Mouse (Mus musculus) kidney, adult 9 months (tissue): ENCODE data around the gene Pard3.
A peak's percentile ranks its signal among the peaks of the same experiment; 100 is the strongest.

Experiments
- DNase-seq: peaks from one replicate; pipeline ENCODE4 v3.0.0; 2022

The Pard3 gene

GRCm38 (mm10) chr8:127440834-127441485 lies 377.3 kb downstream of the Pard3 start:
- peak; percentile 97 for DNase-seq

GRCm38 (mm10) chr8:127447401-127447800 lies 383.7 kb downstream of the Pard3 start:
- peak; percentile 62 for DNase-seq

- no peak for DNase-seq
These were observed 385.6 kb downstream of the Pard3 start for GRCm38 (mm10) chr8:127449066-127449840.

- DNase-seq, result no peak
These were observed 387.4 kb downstream of the Pard3 start for GRCm38 (mm10) chr8:127450954-127451668.

GRCm38 (mm10) chr8:127452364-127452763 lies 388.7 kb downstream of the Pard3 start:
- no peak for DNase-seq

GRCm38 (mm10) chr8:127457901-127458300 lies 394.2 kb downstream of the Pard3 start:
- DNase-seq, result no peak

- DNase-seq, result peak; percentile 44
These were observed 397.5 kb downstream of the Pard3 start for GRCm38 (mm10) chr8:127461173-127461572.

GRCm38 (mm10) chr8:127462378-127462935 lies 398.8 kb downstream of the Pard3 start:
- no peak for DNase-seq

GRCm38 (mm10) chr8:127464300-127464699 lies 400.6 kb downstream of the Pard3 start:
- DNase-seq, result peak; percentile 52

GRCm38 (mm10) chr8:127472204-127472603 lies 408.5 kb downstream of the Pard3 start:
- DNase-seq, result no peak

GRCm38 (mm10) chr8:127480003-127480402 lies 416.3 kb downstream of the Pard3 start:
- DNase-seq, result no peak

GRCm38 (mm10) chr8:127485618-127486017 lies 421.9 kb downstream of the Pard3 start:
- DNase-seq, result peak; percentile 20

GRCm38 (mm10) chr8:127491963-127492362 lies 428.3 kb downstream of the Pard3 start:
- DNase-seq, result no peak

- DNase-seq, result peak; percentile 56
These were observed 431.6 kb downstream of the Pard3 start for GRCm38 (mm10) chr8:127495226-127495780.

GRCm38 (mm10) chr8:127498997-127499719 lies 435.5 kb downstream of the Pard3 start:
- no peak for DNase-seq

- DNase-seq, result no peak
These were observed 436.0 kb downstream of the Pard3 start for GRCm38 (mm10) chr8:127499720-127500114.

- DNase-seq, result no peak
These were observed 436.5 kb downstream of the Pard3 start for GRCm38 (mm10) chr8:127500206-127500605.

GRCm38 (mm10) chr8:127501756-127502155 lies 438.1 kb downstream of the Pard3 start:
- no peak for DNase-seq

GRCm38 (mm10) chr8:127505286-127505685 lies 441.6 kb downstream of the Pard3 start:
- no peak for DNase-seq

GRCm38 (mm10) chr8:127506336-127506735 lies 442.6 kb downstream of the Pard3 start:
- no peak for DNase-seq

- no peak for DNase-seq
These were observed 447.6 kb downstream of the Pard3 start for GRCm38 (mm10) chr8:127511341-127511740.

GRCm38 (mm10) chr8:127512001-127512573 lies 448.4 kb downstream of the Pard3 start:
- DNase-seq, result peak; percentile 59
